Comparison of ENCODE assay signal across 8 mouse cellular contexts in the genomic region with DNA sequence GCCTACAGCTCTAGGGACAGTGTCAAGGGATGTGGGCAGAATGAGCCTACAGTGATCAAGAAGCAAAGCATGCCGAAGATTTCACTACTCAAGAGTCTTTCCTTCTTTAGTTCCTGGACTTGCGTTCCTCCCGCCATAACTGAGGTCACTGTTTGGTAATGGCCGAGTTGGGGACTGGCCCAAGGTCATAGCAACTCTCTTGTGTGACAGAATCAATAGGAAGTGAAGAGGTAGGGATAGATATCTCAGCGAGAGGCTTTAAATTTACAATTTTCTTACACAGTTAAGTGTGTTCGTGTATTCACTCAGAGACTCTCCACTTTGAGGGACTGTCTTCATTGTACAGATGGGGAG. TPM values are rescaled to one million over a fixed set of nuclear protein-coding genes. Genes with fewer than 3 reads are reported as not detected.
DNase-seq lines count a peak whose midpoint lies in the region; ATAC-seq and TF ChIP-seq lines count a peak whose summit lies in the region.

No protein-coding gene starts in this region.

- peak overlapping the region; percentile 52 for H3K4me3 ChIP-seq in lung, adult 2 months (replicated peaks; ENCODE audit: extremely low read depth, low read depth, low read length)
- H3K4me3 ChIP-seq in embryonic facial prominence, embryonic 11.5 days (ENCODE audit: low read depth, low read length), result peak overlapping the region; percentile 60
- H3K4me3 ChIP-seq in intestine, embryonic 15.5 days (replicated peaks), result peak overlapping the region; percentile 63
- peak overlapping the region; percentile 58 for H3K4me3 ChIP-seq in neural tube, embryonic 12.5 days

- H3K36me3 ChIP-seq in embryonic facial prominence, embryonic 11.5 days (replicated peaks; ENCODE audit: control insufficient read depth, insufficient read depth, low read depth, low read length), result no peaks in the 10 kb centered on the region
- H3K36me3 ChIP-seq in intestine, embryonic 15.5 days, result no peaks in the 10 kb centered on the region
- H3K36me3 ChIP-seq in neural tube, embryonic 12.5 days, result peaks cover under 1% of the 10 kb centered on the region; the same call in 1 of the 2 replicates

- TF ChIP-seq CTCF in lung, adult 2 months (IDR thresholded peaks at IDR 0.05; ENCODE audit: insufficient read depth, low read length), result no peak

- peak overlapping the region; percentile 73 for H3K9ac ChIP-seq in embryonic facial prominence, embryonic 11.5 days (replicated peaks; ENCODE audit: low read length)
- peak overlapping the region; percentile 63 for H3K9ac ChIP-seq in intestine, embryonic 15.5 days
- peak overlapping the region; percentile 69 for H3K9ac ChIP-seq in neural tube, embryonic 12.5 days

- no peaks in the 10 kb centered on the region for H3K9me3 ChIP-seq in embryonic facial prominence, embryonic 11.5 days (replicated peaks; ENCODE audit: control insufficient read depth, low read length)
- no peaks in the 10 kb centered on the region for H3K9me3 ChIP-seq in intestine, embryonic 15.5 days
- no peaks in the 10 kb centered on the region for H3K9me3 ChIP-seq in neural tube, embryonic 12.5 days

- no peaks in the 10 kb centered on the region for H3K27me3 ChIP-seq in embryonic facial prominence, embryonic 11.5 days (ENCODE audit: control insufficient read depth, insufficient read depth, low read length)
- H3K27me3 ChIP-seq in intestine, embryonic 15.5 days (replicated peaks), result no peaks in the 10 kb centered on the region
- no peaks in the 10 kb centered on the region for H3K27me3 ChIP-seq in neural tube, embryonic 12.5 days (replicated peaks)

- H3K4me2 ChIP-seq in embryonic facial prominence, embryonic 11.5 days (ENCODE audit: low read depth, low read length), result peak overlapping the region; percentile 71
- peak overlapping the region; percentile 66 for H3K4me2 ChIP-seq in intestine, embryonic 15.5 days (replicated peaks)
- H3K4me2 ChIP-seq in neural tube, embryonic 12.5 days (replicated peaks), result peak overlapping the region; percentile 85

- 0 out of 2 replicates have a peak overlapping the region, but pooled peaks have one; percentile 48 for H3K27ac ChIP-seq in embryonic facial prominence, embryonic 11.5 days (replicated peaks; ENCODE audit: low read depth, low read length)
- H3K27ac ChIP-seq in intestine, embryonic 15.5 days, result peak overlapping the region; percentile 79
- no peak overlapping the region for H3K27ac ChIP-seq in neural tube, embryonic 12.5 days

- ATAC-seq in embryonic facial prominence, embryonic 11.5 days (replicated peaks; ENCODE audit: insufficient number of reproducible peaks, low FRiP score, low TSS enrichment, low read depth), result 0 out of 2 replicates have a peak, but pooled peaks have one; percentile 1
- no peak for ATAC-seq in intestine, embryonic 15.5 days
- no peak for ATAC-seq in neural tube, embryonic 12.5 days (ENCODE audit: low FRiP score, low read depth)

- WGBS in lung, adult 2 months, result 23% methylated on average over 6 of the region's 6 CpGs
- 55% methylated on average over 6 of the region's 6 CpGs for WGBS in embryonic facial prominence, embryonic 11.5 days
- 30% methylated on average over 6 of the region's 6 CpGs for WGBS in intestine, embryonic 15.5 days
- 42% methylated on average over 6 of the region's 6 CpGs for WGBS in neural tube, embryonic 12.5 days

- H3K4me1 ChIP-seq in lung, adult 2 months (ENCODE audit: control insufficient read depth, insufficient read depth, low read length), result peaks cover 8% of the 10 kb centered on the region
- no peaks in the 10 kb centered on the region for H3K4me1 ChIP-seq in embryonic facial prominence, embryonic 11.5 days (ENCODE audit: control insufficient read depth, insufficient read depth, low read length)
- H3K4me1 ChIP-seq in intestine, embryonic 15.5 days (replicated peaks), result peaks cover 9% of the 10 kb centered on the region
- peaks cover 22% of the 10 kb centered on the region for H3K4me1 ChIP-seq in neural tube, embryonic 12.5 days

- DNase-seq in lung, adult 2 months, result no peak
- DNase-seq in lung, postnatal 25 days (ENCODE audit: low spot score), result no peak
- no peak for DNase-seq in embryonic facial prominence, embryonic 11.5 days (ENCODE audit: low spot score)
- DNase-seq in frontal cortex, postnatal 10 days (ENCODE audit: low spot score in 2 of 2), result no peak
- DNase-seq in retina, embryonic 14.5 days (ENCODE audit: low spot score), result no peak
- DNase-seq in cerebellum, postnatal 10 days, result no peak

- no peak for TF ChIP-seq POLR2A in lung, adult 2 months (IDR thresholded peaks at IDR 0.05; ENCODE audit: borderline replicate concordance, extremely low read depth, low read depth, low read length)

RNA-seq across cellular contexts. Expression of gene Ciao2a, which starts 0.8 kb away (rescaled TPM):
- 7.3 and 13.0 TPM in 2 replicates for polyA plus RNA-seq in lung, adult 2 months (2012; rRNA removed)
- polyA plus RNA-seq in embryonic facial prominence, embryonic 11.5 days (2014; fragmentation: Nextera tagmentation; extraction: Ambion mirVana), result 184 and 206 TPM in 2 replicates
- 215 and 218 TPM in 2 replicates for polyA plus RNA-seq in intestine, embryonic 15.5 days (2015; fragmentation: Nextera tagmentation; extraction: Ambion mirVana)
- 107 and 115 TPM in 2 replicates for polyA plus RNA-seq in neural tube, embryonic 12.5 days (2016; fragmentation: Nextera tagmentation; extraction: Ambion mirVana)

RNA-seq across cellular contexts. Expression of gene Snx1, which starts 0.8 kb away (rescaled TPM):
- 50.7 and 57.3 TPM in 2 replicates for polyA plus RNA-seq in lung, adult 2 months (2012; rRNA removed)
- polyA plus RNA-seq in embryonic facial prominence, embryonic 11.5 days (2014; fragmentation: Nextera tagmentation; extraction: Ambion mirVana), result 144 and 148 TPM in 2 replicates
- polyA plus RNA-seq in intestine, embryonic 15.5 days (2015; fragmentation: Nextera tagmentation; extraction: Ambion mirVana), result 137 and 144 TPM in 2 replicates
- polyA plus RNA-seq in neural tube, embryonic 12.5 days (2016; fragmentation: Nextera tagmentation; extraction: Ambion mirVana), result 106 and 109 TPM in 2 replicates

RNA-seq across cellular contexts. Expression of gene Dapk2, which starts 30.9 kb away (rescaled TPM):
- 26.7 and 32.8 TPM in 2 replicates for polyA plus RNA-seq in lung, adult 2 months (2012; rRNA removed)
- 5.7 and 6.2 TPM in 2 replicates for polyA plus RNA-seq in embryonic facial prominence, embryonic 11.5 days (2014; fragmentation: Nextera tagmentation; extraction: Ambion mirVana)
- polyA plus RNA-seq in intestine, embryonic 15.5 days (2015; fragmentation: Nextera tagmentation; extraction: Ambion mirVana), result 6.0 and 7.2 TPM in 2 replicates
- polyA plus RNA-seq in neural tube, embryonic 12.5 days (2016; fragmentation: Nextera tagmentation; extraction: Ambion mirVana), result 2.4 and 2.6 TPM in 2 replicates

RNA-seq across cellular contexts. Expression of gene Snx22, which starts 57.7 kb away (rescaled TPM):
- polyA plus RNA-seq in lung, adult 2 months (2012; rRNA removed), result 14.5 and 18.0 TPM in 2 replicates
- polyA plus RNA-seq in embryonic facial prominence, embryonic 11.5 days (2014; fragmentation: Nextera tagmentation; extraction: Ambion mirVana), result 4.1 and 4.7 TPM in 2 replicates
- polyA plus RNA-seq in intestine, embryonic 15.5 days (2015; fragmentation: Nextera tagmentation; extraction: Ambion mirVana), result 1.1 and 1.4 TPM in 2 replicates
- 4.2 and 4.7 TPM in 2 replicates for polyA plus RNA-seq in neural tube, embryonic 12.5 days (2016; fragmentation: Nextera tagmentation; extraction: Ambion mirVana)
